Mouse (Mus musculus): ENCODE measurements around the gene Fam90a1a. TPM values are rescaled to one million over a fixed set of nuclear protein-coding genes. Genes with fewer than 3 reads are reported as not detected.
A peak's percentile ranks its signal among the peaks of the same experiment; 100 is the strongest.

Fam90a1a gene
- polyA plus RNA-seq, 1 experiment from 2014 or later, result not detected

DNA sequence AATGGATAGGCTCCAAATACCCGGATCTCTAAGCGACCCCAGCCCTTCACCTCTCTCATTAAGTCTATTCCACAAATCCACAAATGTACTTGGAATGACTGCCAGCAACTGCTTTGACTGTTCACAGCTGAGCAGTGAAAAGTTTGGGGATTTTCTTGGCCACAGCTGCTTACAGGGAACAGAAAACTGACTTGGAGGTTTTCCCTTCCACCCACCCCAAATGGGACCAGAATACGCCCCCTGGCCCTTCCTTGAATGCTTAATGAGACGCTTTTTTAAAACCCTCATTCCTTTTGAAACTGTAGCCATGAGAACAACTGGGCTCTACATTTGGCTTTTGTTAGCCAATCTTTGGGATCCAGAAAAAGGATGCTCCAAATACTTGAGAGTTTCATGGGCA, 19.7 kb downstream of the Fam90a1a start:
- no peak overlapping the region for H3K4me3 ChIP-seq
- WGBS, result 66% methylated on average over 4 of the region's 4 CpGs
- H3K9me3 ChIP-seq, result no peaks in the 10 kb centered on the region
- no peaks in the 10 kb centered on the region for H3K36me3 ChIP-seq (replicated peaks)
- no peaks in the 10 kb centered on the region for H3K4me1 ChIP-seq
- H3K27ac ChIP-seq (replicated peaks), result no peak overlapping the region
- no peaks in the 10 kb centered on the region for H3K27me3 ChIP-seq (replicated peaks; ENCODE audit: low read depth, poor library complexity, severe bottlenecking)
- no peak for DNase-seq (ENCODE audit: low spot score)

GRCm38 (mm10) chr8:21981664-21982337, 23.3 kb downstream of the Fam90a1a start:
- Histone ChIP-seq H3K4me1 (no peaks in the 10 kb centered on the region), H3K4me3 (no peak overlapping the region), H3K27ac (replicated peaks) (no peak overlapping the region), H3K36me3 (replicated peaks) (no peaks in the 10 kb centered on the region), H3K27me3 (replicated peaks; ENCODE audit: low read depth, poor library complexity, severe bottlenecking) (no peaks in the 10 kb centered on the region), H3K9me3 (no peaks in the 10 kb centered on the region)
- WGBS, result 66% methylated on average over 8 of the region's 8 CpGs
- DNase-seq (ENCODE audit: low spot score), result no peak

GRCm38 (mm10) chr8:21992184-21992583, 33.7 kb downstream of the Fam90a1a start:
- Histone ChIP-seq H3K9me3 (no peaks in the 10 kb centered on the region), H3K4me3 (no peak overlapping the region), H3K36me3 (replicated peaks) (no peaks in the 10 kb centered on the region), H3K4me1 (no peaks in the 10 kb centered on the region), H3K27ac (replicated peaks) (no peak overlapping the region), H3K27me3 (replicated peaks; ENCODE audit: low read depth, poor library complexity, severe bottlenecking) (no peaks in the 10 kb centered on the region)
- DNase-seq (ENCODE audit: low spot score), result peak; percentile 29
- 22% methylated on average over 6 of the region's 6 CpGs for WGBS

GRCm38 (mm10) chr8:21995181-21995580, 36.7 kb downstream of the Fam90a1a start:
- peak; percentile 16 for DNase-seq (ENCODE audit: low spot score)
- no peak overlapping the region for H3K27ac ChIP-seq (replicated peaks)
- H3K9me3 ChIP-seq, result no peaks in the 10 kb centered on the region
- WGBS, result 53% methylated on average over 3 of the region's 3 CpGs
- H3K36me3 ChIP-seq (replicated peaks), result no peaks in the 10 kb centered on the region
- no peaks in the 10 kb centered on the region for H3K27me3 ChIP-seq (replicated peaks; ENCODE audit: low read depth, poor library complexity, severe bottlenecking)
- H3K4me3 ChIP-seq, result no peak overlapping the region
- H3K4me1 ChIP-seq, result no peaks in the 10 kb centered on the region

- H3K27me3 ChIP-seq (replicated peaks; ENCODE audit: low read depth, poor library complexity, severe bottlenecking), result no peaks in the 10 kb centered on the region
Observed at GRCm38 (mm10) chr8:22004750-22005522, 46.4 kb downstream of the Fam90a1a start.

DNA sequence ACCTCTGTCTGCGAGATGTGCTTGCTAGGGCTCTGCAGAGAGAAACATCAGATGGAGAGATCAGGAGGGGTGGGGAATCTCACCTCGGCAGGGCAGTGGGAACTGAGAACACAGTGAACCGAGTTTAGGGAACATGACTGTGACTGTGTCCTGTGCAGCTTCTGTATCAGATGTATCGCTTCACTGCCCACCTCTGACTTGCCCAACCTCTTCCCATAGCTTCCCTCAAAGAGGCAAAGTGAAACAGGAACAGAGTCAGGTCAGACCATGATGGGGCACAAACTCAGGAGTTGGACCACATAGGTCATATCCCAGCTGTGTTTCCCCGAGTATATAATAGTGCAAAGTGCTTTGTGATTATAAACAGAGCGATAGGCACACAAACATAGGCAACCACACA, 47.9 kb downstream of the Fam90a1a start:
- H3K27ac ChIP-seq (replicated peaks), result no peak overlapping the region
- DNase-seq (ENCODE audit: low spot score), result no peak
- peaks cover 3% of the 10 kb centered on the region; the same call in 1 of the 2 replicates for H3K4me1 ChIP-seq
- WGBS, result 83% methylated on average over 6 of the region's 6 CpGs
- H3K9me3 ChIP-seq, result no peaks in the 10 kb centered on the region
- no peak overlapping the region for H3K4me3 ChIP-seq
- no peaks in the 10 kb centered on the region for H3K36me3 ChIP-seq (replicated peaks)
- peaks cover 5% of the 10 kb centered on the region for H3K27me3 ChIP-seq (replicated peaks; ENCODE audit: low read depth, poor library complexity, severe bottlenecking)

More at GRCm38 (mm10) chr8:22004750-22005522, 46.4 kb downstream of the Fam90a1a start:
- Histone ChIP-seq H3K27ac (replicated peaks) (no peak overlapping the region), H3K4me1 (peaks cover 3% of the 10 kb centered on the region; the same call in 1 of the 2 replicates), H3K36me3 (replicated peaks) (no peaks in the 10 kb centered on the region), H3K9me3 (no peaks in the 10 kb centered on the region), H3K4me3 (no peak overlapping the region)
- 76% methylated on average over 14 of the region's 14 CpGs for WGBS
- no peak for DNase-seq (ENCODE audit: low spot score)

DNA sequence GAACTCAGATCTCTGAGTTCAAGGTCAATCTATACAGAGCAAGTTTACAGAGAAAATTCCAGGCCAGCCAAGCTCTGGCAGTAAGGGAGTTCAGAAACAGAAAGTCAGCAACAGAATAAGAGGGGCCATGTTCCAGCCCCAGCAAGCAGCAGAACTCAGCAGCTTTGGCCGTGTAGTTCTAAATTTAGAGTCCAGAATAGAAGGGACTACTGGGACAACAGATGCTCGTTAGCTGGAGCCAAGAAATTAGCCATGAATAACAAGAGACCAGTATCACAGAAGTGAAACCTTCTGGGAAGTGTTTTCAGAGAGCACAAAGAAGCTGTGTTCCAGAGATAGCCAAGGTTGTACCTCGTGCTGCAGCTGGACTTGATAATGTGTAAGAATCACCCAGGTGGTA, 50.9 kb downstream of the Fam90a1a start:
- WGBS, result 40% methylated on average over 3 of the region's 3 CpGs
- Histone ChIP-seq H3K36me3 (replicated peaks) (no peaks in the 10 kb centered on the region), H3K27me3 (replicated peaks; ENCODE audit: low read depth, poor library complexity, severe bottlenecking) (peaks cover 10% of the 10 kb centered on the region), H3K27ac (replicated peaks) (no peak overlapping the region), H3K4me1 (peaks cover 13% of the 10 kb centered on the region), H3K9me3 (no peaks in the 10 kb centered on the region), H3K4me3 (no peak overlapping the region)
- DNase-seq (ENCODE audit: low spot score), result no peak

GRCm38 (mm10) chr8:22013034-22013707, 54.7 kb downstream of the Fam90a1a start:
- Histone ChIP-seq H3K36me3 (replicated peaks) (no peaks in the 10 kb centered on the region), H3K4me3 (peak overlapping the region; percentile 39), H3K4me1 (peaks cover 17% of the 10 kb centered on the region), H3K27me3 (replicated peaks; ENCODE audit: low read depth, poor library complexity, severe bottlenecking) (peaks cover 33% of the 10 kb centered on the region), H3K9me3 (no peaks in the 10 kb centered on the region), H3K27ac (replicated peaks) (no peak overlapping the region)
- WGBS, result 56% methylated on average over 24 of the region's 24 CpGs
- peak; percentile 43 for DNase-seq (ENCODE audit: low spot score)

Other genes starting within 250 kb of the Fam90a1a start
- gene Defa24, start 224.2 kb upstream of the Fam90a1a start, polyA plus RNA-seq (2016; fragmentation: Nextera tagmentation; extraction: Ambion mirVana), result not detected in 2 replicates
- not detected in 2 replicates for gene Defb50, start 135.2 kb upstream of the Fam90a1a start, polyA plus RNA-seq (2016; fragmentation: Nextera tagmentation; extraction: Ambion mirVana)
- not detected in 2 replicates for gene Defb2, start 118.8 kb upstream of the Fam90a1a start, polyA plus RNA-seq (2016; fragmentation: Nextera tagmentation; extraction: Ambion mirVana)
- not detected in 2 replicates for gene Defb10, start 99.8 kb upstream of the Fam90a1a start, polyA plus RNA-seq (2016; fragmentation: Nextera tagmentation; extraction: Ambion mirVana)
- gene Defb9, start 73.3 kb upstream of the Fam90a1a start, polyA plus RNA-seq (2016; fragmentation: Nextera tagmentation; extraction: Ambion mirVana), result not detected in 2 replicates
- gene Defb11, start 52.3 kb upstream of the Fam90a1a start, polyA plus RNA-seq (2016; fragmentation: Nextera tagmentation; extraction: Ambion mirVana), result 0.82 TPM in 1 of 2 replicates, not detected in the other
- gene Defb15, start 26.0 kb upstream of the Fam90a1a start, polyA plus RNA-seq (2016; fragmentation: Nextera tagmentation; extraction: Ambion mirVana), result not detected in 2 replicates
- not detected in 2 replicates for gene Defb35, start 20.4 kb upstream of the Fam90a1a start, polyA plus RNA-seq (2016; fragmentation: Nextera tagmentation; extraction: Ambion mirVana)
- not detected in 2 replicates for gene Defb13, start 12.0 kb upstream of the Fam90a1a start, polyA plus RNA-seq (2016; fragmentation: Nextera tagmentation; extraction: Ambion mirVana)
- not detected in 2 replicates for gene Ccdc70, start 11.1 kb downstream of the Fam90a1a start, polyA plus RNA-seq (2016; fragmentation: Nextera tagmentation; extraction: Ambion mirVana)
- 1.9 and 2.1 TPM in 2 replicates for gene Atp7b, start 101.6 kb downstream of the Fam90a1a start, polyA plus RNA-seq (2016; fragmentation: Nextera tagmentation; extraction: Ambion mirVana)
- 41.7 and 45.1 TPM in 2 replicates for gene Alg11, start 102.0 kb downstream of the Fam90a1a start, polyA plus RNA-seq (2016; fragmentation: Nextera tagmentation; extraction: Ambion mirVana)
- gene Nek5, start 166.3 kb downstream of the Fam90a1a start, polyA plus RNA-seq (2016; fragmentation: Nextera tagmentation; extraction: Ambion mirVana), result 0.15 TPM in 1 of 2 replicates, not detected in the other
- 6.8 and 7.3 TPM in 2 replicates for gene Nek3, start 207.7 kb downstream of the Fam90a1a start, polyA plus RNA-seq (2016; fragmentation: Nextera tagmentation; extraction: Ambion mirVana)
- 48.6 and 51.9 TPM in 2 replicates for gene Ckap2, start 227.1 kb downstream of the Fam90a1a start, polyA plus RNA-seq (2016; fragmentation: Nextera tagmentation; extraction: Ambion mirVana)
- 41.7 and 44.5 TPM in 2 replicates for gene Vps36, start 234.1 kb downstream of the Fam90a1a start, polyA plus RNA-seq (2016; fragmentation: Nextera tagmentation; extraction: Ambion mirVana)